Mouse (Mus musculus) ES-Bruce4 (cell line): Measurements from ENCODE around the gene Cpvl.

Source experiments
- CTCF ChIP-seq: IDR thresholded peaks from one replicate; pipeline ENCODE4 v1.8.1; 2011; ENCODE audit warnings: low read depth, low read length
- EP300 ChIP-seq: IDR thresholded peaks from 2 replicates; pipeline ENCODE4 v1.6.1; 2011; ENCODE audit warnings: low read depth, low read length; ENCODE audit not compliant: insufficient read depth
- POLR2A ChIP-seq: IDR thresholded peaks from one replicate; pipeline ENCODE4 v1.8.1; 2011; ENCODE audit warnings: low read length; ENCODE audit not compliant: insufficient read depth

- TF ChIP-seq EP300 (no peak), POLR2A (no peak), CTCF (no peak)
These were observed 48.6 kb downstream of the Cpvl start for GRCm38 (mm10) chr6:53929858-53930257.
